Mouse (Mus musculus): ENCODE results near the gene Enpp3. TPM values are rescaled to one million over a fixed set of nuclear protein-coding genes. Genes with fewer than 3 reads are reported as not detected.
A peak's percentile ranks its signal among the peaks of the same experiment; 100 is the strongest.

Enpp3 gene
- polyA plus RNA-seq, 1 experiment: 74.7 TPM

GRCm38 (mm10) chr10:24834634-24835371, 7.8 kb downstream of the Enpp3 start:
- H3K27me3 ChIP-seq (ENCODE audit: control insufficient read depth, insufficient read depth, low read length, poor library complexity, severe bottlenecking): no peaks in the 10 kb centered on the region
- peaks cover 12% of the 10 kb centered on the region for H3K9me3 ChIP-seq (replicated peaks; ENCODE audit: control insufficient read depth, insufficient read depth, low read length, poor library complexity, severe bottlenecking)
- H3K27ac ChIP-seq (ENCODE audit: insufficient read depth, low read length): peak overlapping the region; percentile 99
- H3K9ac ChIP-seq (ENCODE audit: low read depth, poor library complexity, severe bottlenecking): peak overlapping the region; percentile 83
- TF ChIP-seq POLR2A (IDR thresholded peaks at IDR 0.05; ENCODE audit: insufficient read depth, low read length): no peak
- TF ChIP-seq CTCF (IDR thresholded peaks at IDR 0.05; ENCODE audit: low read depth, low read length): no peak
- peak; percentile 98 for TF ChIP-seq EP300 (IDR thresholded peaks at IDR 0.05; ENCODE audit: insufficient read depth, low read depth, low read length)
- peaks cover 8% of the 10 kb centered on the region for H3K36me3 ChIP-seq (ENCODE audit: control insufficient read depth, insufficient read depth, low read length, poor library complexity, severe bottlenecking)
- peaks cover 12% of the 10 kb centered on the region for H3K4me1 ChIP-seq (ENCODE audit: control insufficient read depth, insufficient read depth, low read length)
- peak overlapping the region; percentile 86 for H3K4me3 ChIP-seq (ENCODE audit: low read depth, low read length)

DNA sequence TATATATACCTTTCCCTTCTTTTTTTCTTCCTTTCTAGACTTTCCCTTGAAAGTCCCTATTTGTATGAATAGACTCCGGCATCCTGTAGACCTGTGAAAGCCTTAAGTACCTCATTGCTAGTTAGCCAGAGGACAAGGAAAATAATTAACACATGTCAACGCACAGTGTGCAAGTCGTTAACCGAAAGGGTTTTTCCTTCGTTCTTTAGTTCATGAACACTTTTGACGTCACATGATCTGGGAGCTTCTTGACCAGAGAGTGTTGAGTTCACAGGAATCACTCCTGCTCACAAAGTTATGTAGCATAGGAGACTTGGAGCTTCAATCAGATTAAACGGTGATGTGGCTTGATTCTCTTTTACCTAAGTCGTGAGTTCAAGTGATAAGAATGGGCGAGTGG, 10.3 kb downstream of the Enpp3 start:
- H3K4me3 ChIP-seq (ENCODE audit: low read depth, low read length): peak overlapping the region; percentile 33; the same call in 1 of the 2 replicates

DNA sequence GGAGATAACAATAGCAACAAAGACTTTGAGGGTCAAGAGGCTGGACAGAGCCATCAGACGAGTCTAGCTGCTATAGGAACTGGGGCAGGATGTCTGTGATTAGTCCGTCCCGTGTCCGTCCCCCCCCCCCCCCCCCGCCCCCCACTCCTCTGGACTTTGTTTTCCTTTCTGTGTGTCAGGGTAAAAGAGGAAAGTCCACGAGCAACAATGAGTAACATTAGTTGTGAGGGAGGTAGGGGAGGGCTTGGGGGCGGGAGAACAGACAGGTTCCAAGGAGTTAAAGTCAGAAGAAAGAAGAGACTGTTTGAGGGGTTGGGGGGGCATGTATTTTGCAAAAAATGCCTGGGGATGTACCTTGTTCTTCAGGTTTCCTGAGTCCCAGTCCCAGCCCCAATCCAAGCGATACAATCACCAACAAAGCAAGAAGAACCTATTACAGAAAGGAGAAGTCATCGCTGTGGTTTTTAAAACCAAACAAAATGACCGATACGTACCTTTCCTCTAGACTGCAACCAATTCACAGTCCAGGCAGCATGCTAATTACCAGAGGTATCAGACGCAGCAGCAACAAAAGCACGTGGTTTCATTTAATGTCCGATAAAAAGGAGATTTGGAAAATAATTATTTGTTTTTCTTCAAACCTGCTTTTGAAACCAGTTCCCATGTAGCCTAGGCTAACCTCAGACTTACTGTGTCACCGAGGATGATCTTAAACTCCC, 11.1 kb downstream of the Enpp3 start:
- Histone ChIP-seq H3K36me3 (ENCODE audit: control insufficient read depth, insufficient read depth, low read length, poor library complexity, severe bottlenecking) (peaks cover 15% of the 10 kb centered on the region), H3K4me1 (ENCODE audit: control insufficient read depth, insufficient read depth, low read length) (peaks cover 15% of the 10 kb centered on the region), H3K27ac (ENCODE audit: insufficient read depth, low read length) (peak overlapping the region; percentile 44; the same call in 1 of the 2 replicates), H3K4me3 (ENCODE audit: low read depth, low read length) (no peak overlapping the region), H3K9me3 (replicated peaks; ENCODE audit: control insufficient read depth, insufficient read depth, low read length, poor library complexity, severe bottlenecking) (no peaks in the 10 kb centered on the region), H3K9ac (ENCODE audit: low read depth, poor library complexity, severe bottlenecking) (no peak overlapping the region; the same call in 1 of the 2 replicates), H3K27me3 (ENCODE audit: control insufficient read depth, insufficient read depth, low read length, poor library complexity, severe bottlenecking) (no peaks in the 10 kb centered on the region)
- no peak for TF ChIP-seq CTCF (IDR thresholded peaks at IDR 0.05; ENCODE audit: low read depth, low read length)
- no peak for TF ChIP-seq POLR2A (IDR thresholded peaks at IDR 0.05; ENCODE audit: insufficient read depth, low read length)
- no peak for TF ChIP-seq EP300 (IDR thresholded peaks at IDR 0.05; ENCODE audit: insufficient read depth, low read depth, low read length)

More for the DNA sequence above, 10.3 kb downstream of the Enpp3 start:
- TF ChIP-seq POLR2A (IDR thresholded peaks at IDR 0.05; ENCODE audit: insufficient read depth, low read length) (no peak), EP300 (IDR thresholded peaks at IDR 0.05; ENCODE audit: insufficient read depth, low read depth, low read length) (no peak), CTCF (IDR thresholded peaks at IDR 0.05; ENCODE audit: low read depth, low read length) (no peak)
- H3K9ac ChIP-seq (ENCODE audit: low read depth, poor library complexity, severe bottlenecking): peak overlapping the region; percentile 52; the same call in 1 of the 2 replicates
- peaks cover 15% of the 10 kb centered on the region for H3K4me1 ChIP-seq (ENCODE audit: control insufficient read depth, insufficient read depth, low read length)
- H3K36me3 ChIP-seq (ENCODE audit: control insufficient read depth, insufficient read depth, low read length, poor library complexity, severe bottlenecking): peaks cover 14% of the 10 kb centered on the region
- no peak overlapping the region for H3K27ac ChIP-seq (ENCODE audit: insufficient read depth, low read length)
- H3K27me3 ChIP-seq (ENCODE audit: control insufficient read depth, insufficient read depth, low read length, poor library complexity, severe bottlenecking): no peaks in the 10 kb centered on the region
- H3K9me3 ChIP-seq (replicated peaks; ENCODE audit: control insufficient read depth, insufficient read depth, low read length, poor library complexity, severe bottlenecking): no peaks in the 10 kb centered on the region; the same call in 1 of the 2 replicates

DNA sequence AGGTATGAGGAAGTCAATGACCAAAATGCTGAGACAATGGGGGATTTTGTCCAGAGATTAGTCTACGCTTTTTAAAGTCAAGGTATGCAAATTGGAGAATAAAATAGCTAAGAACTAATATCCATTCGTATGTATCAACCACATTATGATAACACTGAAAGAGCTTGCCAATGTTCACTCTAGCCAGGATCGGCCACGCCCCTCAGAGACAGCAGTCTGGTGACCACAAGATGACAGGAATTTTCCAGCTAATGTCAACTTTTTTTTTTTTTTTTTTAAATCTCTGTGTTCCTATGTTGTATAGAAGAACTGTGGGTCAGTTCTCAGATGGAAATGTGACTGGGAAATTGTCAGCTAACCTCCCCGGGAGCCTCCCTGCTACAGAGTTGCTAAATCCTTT, 12.2 kb downstream of the Enpp3 start:
- Histone ChIP-seq H3K36me3 (ENCODE audit: control insufficient read depth, insufficient read depth, low read length, poor library complexity, severe bottlenecking) (peaks cover 19% of the 10 kb centered on the region), H3K4me3 (ENCODE audit: low read depth, low read length) (no peak overlapping the region), H3K9ac (ENCODE audit: low read depth, poor library complexity, severe bottlenecking) (no peak overlapping the region), H3K4me1 (ENCODE audit: control insufficient read depth, insufficient read depth, low read length) (peaks cover 17% of the 10 kb centered on the region), H3K27me3 (ENCODE audit: control insufficient read depth, insufficient read depth, low read length, poor library complexity, severe bottlenecking) (no peaks in the 10 kb centered on the region), H3K9me3 (replicated peaks; ENCODE audit: control insufficient read depth, insufficient read depth, low read length, poor library complexity, severe bottlenecking) (no peaks in the 10 kb centered on the region), H3K27ac (ENCODE audit: insufficient read depth, low read length) (peak overlapping the region; percentile 36)
- TF ChIP-seq POLR2A (IDR thresholded peaks at IDR 0.05; ENCODE audit: insufficient read depth, low read length) (no peak), CTCF (IDR thresholded peaks at IDR 0.05; ENCODE audit: low read depth, low read length) (no peak), EP300 (IDR thresholded peaks at IDR 0.05; ENCODE audit: insufficient read depth, low read depth, low read length) (no peak)

- H3K36me3 ChIP-seq (ENCODE audit: control insufficient read depth, insufficient read depth, low read length, poor library complexity, severe bottlenecking): peaks cover 39% of the 10 kb centered on the region
- no peaks in the 10 kb centered on the region for H3K27me3 ChIP-seq (ENCODE audit: control insufficient read depth, insufficient read depth, low read length, poor library complexity, severe bottlenecking)
- no peak overlapping the region for H3K27ac ChIP-seq (ENCODE audit: insufficient read depth, low read length)
- H3K9ac ChIP-seq (ENCODE audit: low read depth, poor library complexity, severe bottlenecking): no peak overlapping the region
- TF ChIP-seq EP300 (IDR thresholded peaks at IDR 0.05; ENCODE audit: insufficient read depth, low read depth, low read length) (no peak), CTCF (IDR thresholded peaks at IDR 0.05; ENCODE audit: low read depth, low read length) (no peak), POLR2A (IDR thresholded peaks at IDR 0.05; ENCODE audit: insufficient read depth, low read length) (no peak)
- H3K4me3 ChIP-seq (ENCODE audit: low read depth, low read length): no peak overlapping the region
- peaks cover 15% of the 10 kb centered on the region for H3K4me1 ChIP-seq (ENCODE audit: control insufficient read depth, insufficient read depth, low read length)
- no peaks in the 10 kb centered on the region for H3K9me3 ChIP-seq (replicated peaks; ENCODE audit: control insufficient read depth, insufficient read depth, low read length, poor library complexity, severe bottlenecking)
These were observed 14.5 kb downstream of the Enpp3 start for GRCm38 (mm10) chr10:24828136-24828535.

Measured in ES-Bruce4 (cell line).